Mouse (Mus musculus) intestine, embryonic 16.5 days (tissue): ENCODE data around the gene Gm21987. TPM values are rescaled to one million over a fixed set of nuclear protein-coding genes. Genes with fewer than 3 reads are reported as not detected.

Source experiments
- ATAC-seq: fragments of 200-750 bp; cut with Nextera tagmentation; 2 replicates; pipeline ENCODE4 v1.8.0; 2017; ENCODE audit warnings: moderate TSS enrichment, moderate library complexity
- H3K27ac ChIP-seq: fragments of 300-500 bp; sonication (generic); 2 replicates; pipeline ENCODE4 v1.5.1; 2014; ENCODE audit warnings: mild to moderate bottlenecking, low read length
- H3K27me3 ChIP-seq: fragments of 300-500 bp; sonication (generic); replicated peaks from 2 replicates; pipeline ENCODE4 v1.6.1; 2014; ENCODE audit warnings: low read length, control low read depth, mixed read lengths; ENCODE audit not compliant: control insufficient read depth, insufficient read depth
- H3K36me3 ChIP-seq: fragments of 300-500 bp; sonication (generic); 2 replicates; pipeline ENCODE4 v1.6.1; 2014; ENCODE audit warnings: low read length, control low read depth; ENCODE audit not compliant: control insufficient read depth, insufficient read depth
- H3K4me1 ChIP-seq: fragments of 300-500 bp; sonication (generic); 2 replicates; pipeline ENCODE4 v1.6.1; 2014; ENCODE audit warnings: low read length, control low read depth, mixed read lengths; ENCODE audit not compliant: control insufficient read depth, insufficient read depth
- H3K4me2 ChIP-seq: fragments of 300-500 bp; sonication (generic); 2 replicates; pipeline ENCODE4 v1.6.1; 2014; ENCODE audit warnings: low read depth, low read length, control low read depth
- H3K4me3 ChIP-seq: fragments of 300-500 bp; sonication (generic); 2 replicates; pipeline ENCODE4 v1.5.1; 2014; ENCODE audit warnings: mild to moderate bottlenecking, low read length
- H3K9ac ChIP-seq: fragments of 300-500 bp; sonication (generic); 2 replicates; pipeline ENCODE4 v1.6.1; 2014; ENCODE audit warnings: low read depth, low read length
- H3K9me3 ChIP-seq: fragments of 300-500 bp; sonication (generic); 2 replicates; pipeline ENCODE4 v1.6.1; 2016; ENCODE audit warnings: low read length, control low read depth; ENCODE audit not compliant: control insufficient read depth
- WGBS: fragments of 180-500 bp; shearing (Covaris S2); extraction: QIAGEN DNeasy Blood & Tissue Kit; methylation state at CpG from one replicate; pipeline ENCODE4 v1.1.7; 2014; 5-methylcytosine and 5-hydroxymethylcytosine counted together
- polyA plus RNA-seq: library from polyadenylated mRNA; unstranded; fragments of >200 nt; fragmentation: Nextera tagmentation; extraction: Ambion mirVana; gene quantifications from 2 replicates; pipeline ENCODE4 v1.2.1, GENCODE M21; 2015

The Gm21987 gene
- polyA plus RNA-seq, 1 experiment from 2014 or later, result 0.54 TPM

- H3K27me3 ChIP-seq, result no peaks in the 10 kb centered on the region
- H3K4me1 ChIP-seq, result peaks cover 11% of the 10 kb centered on the region
- H3K9ac ChIP-seq, result no peak overlapping the region
- H3K36me3 ChIP-seq, result no peaks in the 10 kb centered on the region
- no peaks in the 10 kb centered on the region for H3K9me3 ChIP-seq
- no peak overlapping the region for H3K4me2 ChIP-seq
- no peak overlapping the region for H3K4me3 ChIP-seq
- H3K27ac ChIP-seq, result no peak overlapping the region
- no peak for ATAC-seq
- 87% methylated on average over 4 of the region's 4 CpGs for WGBS
These were observed 19.4 kb downstream of the Gm21987 start for GRCm38 (mm10) chr16:38366231-38366630.

GRCm38 (mm10) chr16:38368336-38368735 is 21.5 kb downstream of the Gm21987 start:
- WGBS, result 61% methylated on average over 10 of the region's 10 CpGs
- Histone ChIP-seq H3K36me3 (no peaks in the 10 kb centered on the region), H3K9me3 (no peaks in the 10 kb centered on the region), H3K9ac (no peak overlapping the region), H3K4me3 (no peak overlapping the region), H3K4me1 (no peaks in the 10 kb centered on the region), H3K27me3 (no peaks in the 10 kb centered on the region), H3K27ac (no peak overlapping the region), H3K4me2 (no peak overlapping the region)
- ATAC-seq, result no peak

GRCm38 (mm10) chr16:38369000-38369399 is 22.2 kb downstream of the Gm21987 start:
- no peak overlapping the region for H3K4me2 ChIP-seq
- no peak overlapping the region for H3K4me3 ChIP-seq
- H3K4me1 ChIP-seq, result no peaks in the 10 kb centered on the region
- no peak for ATAC-seq
- no peak overlapping the region for H3K9ac ChIP-seq
- H3K9me3 ChIP-seq, result no peaks in the 10 kb centered on the region
- WGBS, result 77% methylated on average over 7 of the region's 7 CpGs
- no peak overlapping the region for H3K27ac ChIP-seq
- H3K36me3 ChIP-seq, result no peaks in the 10 kb centered on the region
- no peaks in the 10 kb centered on the region for H3K27me3 ChIP-seq

GRCm38 (mm10) chr16:38369431-38369830 is 22.6 kb downstream of the Gm21987 start:
- Histone ChIP-seq H3K27me3 (no peaks in the 10 kb centered on the region), H3K4me1 (no peaks in the 10 kb centered on the region), H3K4me3 (no peak overlapping the region), H3K9me3 (no peaks in the 10 kb centered on the region), H3K27ac (no peak overlapping the region), H3K4me2 (no peak overlapping the region), H3K36me3 (no peaks in the 10 kb centered on the region), H3K9ac (no peak overlapping the region)
- WGBS, result 87% methylated on average over 8 of the region's 8 CpGs
- ATAC-seq, result no peak

GRCm38 (mm10) chr16:38369992-38370484 is 23.2 kb downstream of the Gm21987 start:
- Histone ChIP-seq H3K9ac (no peak overlapping the region), H3K27me3 (no peaks in the 10 kb centered on the region), H3K4me2 (no peak overlapping the region), H3K36me3 (no peaks in the 10 kb centered on the region), H3K4me1 (no peaks in the 10 kb centered on the region), H3K9me3 (no peaks in the 10 kb centered on the region), H3K27ac (no peak overlapping the region), H3K4me3 (no peak overlapping the region)
- WGBS, result 73% methylated on average over 4 of the region's 4 CpGs
- no peak for ATAC-seq

- ATAC-seq, result no peak
- Histone ChIP-seq H3K4me1 (no peaks in the 10 kb centered on the region), H3K27ac (no peak overlapping the region), H3K9ac (no peak overlapping the region), H3K4me3 (no peak overlapping the region), H3K36me3 (no peaks in the 10 kb centered on the region), H3K9me3 (no peaks in the 10 kb centered on the region), H3K27me3 (no peaks in the 10 kb centered on the region), H3K4me2 (no peak overlapping the region)
- WGBS, result 78% methylated on average over 8 of the region's 8 CpGs
These were observed 24.0 kb downstream of the Gm21987 start for GRCm38 (mm10) chr16:38370633-38371374.

GRCm38 (mm10) chr16:38371705-38372296 is 25.0 kb downstream of the Gm21987 start:
- 91% methylated on average over 15 of the region's 15 CpGs for WGBS
- Histone ChIP-seq H3K4me1 (0 out of 2 replicates have a peak, but pooled peaks cover 7% of the 10 kb centered on the region), H3K36me3 (no peaks in the 10 kb centered on the region), H3K9ac (no peak overlapping the region), H3K27ac (no peak overlapping the region), H3K9me3 (no peaks in the 10 kb centered on the region), H3K27me3 (no peaks in the 10 kb centered on the region), H3K4me2 (no peak overlapping the region), H3K4me3 (no peak overlapping the region)
- ATAC-seq, result peak; percentile 71

- 80% methylated on average over 4 of the region's 4 CpGs for WGBS
- Histone ChIP-seq H3K27ac (no peak overlapping the region), H3K27me3 (no peaks in the 10 kb centered on the region), H3K4me2 (no peak overlapping the region), H3K4me1 (0 out of 2 replicates have a peak, but pooled peaks cover 9% of the 10 kb centered on the region), H3K4me3 (no peak overlapping the region), H3K9me3 (no peaks in the 10 kb centered on the region), H3K9ac (no peak overlapping the region), H3K36me3 (no peaks in the 10 kb centered on the region)
- ATAC-seq, result no peak
These were observed 26.0 kb downstream of the Gm21987 start for GRCm38 (mm10) chr16:38372876-38373275.

- H3K4me3 ChIP-seq, result no peak overlapping the region
- no peak overlapping the region for H3K9ac ChIP-seq
- H3K36me3 ChIP-seq, result no peaks in the 10 kb centered on the region
- no peaks in the 10 kb centered on the region for H3K27me3 ChIP-seq
- H3K4me1 ChIP-seq, result 0 out of 2 replicates have a peak, but pooled peaks cover 9% of the 10 kb centered on the region
- H3K4me2 ChIP-seq, result no peak overlapping the region
- ATAC-seq, result no peak
- no peak overlapping the region for H3K27ac ChIP-seq
- H3K9me3 ChIP-seq, result no peaks in the 10 kb centered on the region
- 84% methylated on average over 10 of the region's 10 CpGs for WGBS
These were observed 26.6 kb downstream of the Gm21987 start for GRCm38 (mm10) chr16:38373439-38373838.
